Mouse (Mus musculus): ENCODE measurements around the gene Ipcef1. TPM values are rescaled to one million over a fixed set of nuclear protein-coding genes. Genes with fewer than 3 reads are reported as not detected.
A peak's percentile ranks its signal among the peaks of the same experiment; 100 is the strongest.

Ipcef1 gene
- 0.27 and 0.28 TPM in 2 replicates for polyA plus RNA-seq (2014; fragmentation: Nextera tagmentation; extraction: Ambion mirVana)

DNA sequence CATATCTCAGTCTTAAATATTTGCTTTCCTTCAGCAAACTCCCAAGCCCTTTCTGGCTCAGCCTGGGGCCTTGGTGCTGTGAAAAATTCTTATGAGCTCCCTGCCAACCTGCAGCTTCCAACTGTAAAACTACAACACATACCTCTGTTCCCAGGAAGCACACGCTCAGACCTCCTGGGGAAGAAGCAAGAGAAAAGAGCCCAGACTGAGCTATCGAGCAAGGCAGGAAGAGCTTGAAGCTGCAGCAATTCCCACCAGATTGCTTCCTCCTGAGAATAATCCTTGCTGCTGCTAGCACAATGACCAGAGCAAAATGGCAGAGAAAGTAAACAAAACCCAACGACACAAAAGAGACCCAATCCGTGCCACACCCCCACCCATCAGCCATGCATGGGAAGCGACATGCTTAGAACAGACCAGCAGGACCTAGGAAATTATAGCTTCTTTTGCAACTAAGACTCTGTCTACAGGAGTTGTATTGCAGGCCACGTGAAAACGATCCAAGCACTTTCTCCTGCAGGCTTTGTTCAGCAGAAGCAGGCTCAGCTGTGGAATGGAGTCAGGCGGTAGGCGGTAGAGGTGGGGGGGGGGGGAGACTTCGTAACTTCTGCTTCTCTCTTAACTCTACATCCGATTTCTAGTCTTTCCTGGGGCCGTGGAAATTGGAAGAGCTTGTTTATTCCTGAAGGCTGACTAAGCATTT, at the start of gene Ipcef1:
Gene Ipcef1, minus strand, starts transcription at position 164 of the 703 bp plus-strand sequence.
- 51% methylated on average over 12 of the region's 12 CpGs for WGBS
- no peak within 1 kb of the TSS for H3K4me2 ChIP-seq (ENCODE audit: low read depth, severe bottlenecking)
- H3K4me1 ChIP-seq (ENCODE audit: control insufficient read depth, insufficient read depth, low read length): no peaks in the 10 kb centered on the region
- no peaks in the 10 kb centered on the region for H3K36me3 ChIP-seq (ENCODE audit: control insufficient read depth, insufficient read depth, low read length)
- H3K9ac ChIP-seq (ENCODE audit: low read length): no peak within 1 kb of the TSS
- ATAC-seq (ENCODE audit: insufficient number of reproducible peaks, low FRiP score, low TSS enrichment, low read depth) (no peak), DNase-seq (ENCODE audit: low spot score) (peak; percentile 28)
- H3K27ac ChIP-seq (replicated peaks; ENCODE audit: low read depth, low read length): no peak within 1 kb of the TSS
- H3K9me3 ChIP-seq (ENCODE audit: control insufficient read depth, low read length): no peaks in the 10 kb centered on the region
- no peaks in the 10 kb centered on the region for H3K27me3 ChIP-seq (ENCODE audit: control insufficient read depth, insufficient read depth, low read length)
- H3K4me3 ChIP-seq (ENCODE audit: low read depth, low read length): no peak within 1 kb of the TSS

DNA sequence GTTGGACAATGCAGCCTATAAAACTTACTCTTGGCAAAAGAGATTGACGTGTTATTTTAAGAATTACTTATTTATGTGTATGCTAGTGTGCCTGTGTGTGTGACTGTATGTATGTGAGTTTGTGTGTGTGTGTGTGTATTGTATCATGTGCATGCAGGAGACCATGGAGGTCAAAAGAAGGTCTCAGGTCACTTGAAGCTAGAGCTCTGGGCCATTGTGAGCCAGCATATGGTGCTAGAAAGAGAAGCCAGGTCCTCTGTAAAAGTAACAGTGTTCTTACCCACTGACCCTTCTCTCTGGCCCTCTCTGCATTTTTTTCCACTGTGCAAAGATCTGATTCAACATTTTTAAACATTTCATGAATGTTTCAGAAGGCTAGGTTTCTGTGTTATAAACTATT, 25.7 kb upstream of the Ipcef1 start:
- no peak overlapping the region for H3K9ac ChIP-seq (ENCODE audit: low read length)
- H3K4me3 ChIP-seq (ENCODE audit: low read depth, low read length): no peak overlapping the region
- no peak for DNase-seq (ENCODE audit: low spot score)
- 93% methylated on average over 1 of the region's 1 CpGs for WGBS
- H3K4me2 ChIP-seq (ENCODE audit: low read depth, severe bottlenecking): no peak overlapping the region
- H3K4me1 ChIP-seq (ENCODE audit: control insufficient read depth, insufficient read depth, low read length): 0 out of 2 replicates have a peak, but pooled peaks cover 2% of the 10 kb centered on the region
- H3K27me3 ChIP-seq (ENCODE audit: control insufficient read depth, insufficient read depth, low read length): no peaks in the 10 kb centered on the region
- H3K27ac ChIP-seq (replicated peaks; ENCODE audit: low read depth, low read length): no peak overlapping the region
- ATAC-seq (ENCODE audit: insufficient number of reproducible peaks, low FRiP score, low TSS enrichment, low read depth): no peak
- no peaks in the 10 kb centered on the region for H3K9me3 ChIP-seq (ENCODE audit: control insufficient read depth, low read length)
- no peaks in the 10 kb centered on the region for H3K36me3 ChIP-seq (ENCODE audit: control insufficient read depth, insufficient read depth, low read length)

DNA sequence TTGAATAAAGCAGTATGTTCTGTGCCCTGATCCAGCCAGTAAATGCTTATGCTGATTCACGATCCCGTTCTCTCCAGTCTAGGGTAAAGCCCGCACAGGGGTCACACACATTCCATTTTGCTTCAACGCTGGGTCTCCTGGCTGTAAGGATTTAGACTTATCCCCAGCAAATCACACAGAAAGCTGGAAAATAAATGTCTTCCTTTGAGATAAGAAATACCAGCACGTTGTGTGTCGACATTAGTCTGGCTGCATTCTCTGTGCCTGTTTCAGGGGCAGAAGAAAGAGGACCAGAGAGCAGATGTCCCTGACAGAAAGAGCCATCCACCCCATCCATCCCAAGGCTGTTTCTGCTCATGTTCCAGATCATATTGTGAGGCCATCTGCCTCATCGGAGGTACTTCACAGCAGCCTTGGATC, 25.1 kb upstream of the Ipcef1 start:
- no peak overlapping the region for H3K4me2 ChIP-seq (ENCODE audit: low read depth, severe bottlenecking)
- no peaks in the 10 kb centered on the region for H3K9me3 ChIP-seq (ENCODE audit: control insufficient read depth, low read length)
- H3K27ac ChIP-seq (replicated peaks; ENCODE audit: low read depth, low read length): no peak overlapping the region
- H3K9ac ChIP-seq (ENCODE audit: low read length): no peak overlapping the region
- H3K4me3 ChIP-seq (ENCODE audit: low read depth, low read length): no peak overlapping the region
- 0 out of 2 replicates have a peak, but pooled peaks cover 2% of the 10 kb centered on the region for H3K4me1 ChIP-seq (ENCODE audit: control insufficient read depth, insufficient read depth, low read length)
- ATAC-seq (ENCODE audit: insufficient number of reproducible peaks, low FRiP score, low TSS enrichment, low read depth): no peak
- H3K36me3 ChIP-seq (ENCODE audit: control insufficient read depth, insufficient read depth, low read length): no peaks in the 10 kb centered on the region
- WGBS: 74% methylated on average over 7 of the region's 7 CpGs
- no peaks in the 10 kb centered on the region for H3K27me3 ChIP-seq (ENCODE audit: control insufficient read depth, insufficient read depth, low read length)
- no peak for DNase-seq (ENCODE audit: low spot score)

DNA sequence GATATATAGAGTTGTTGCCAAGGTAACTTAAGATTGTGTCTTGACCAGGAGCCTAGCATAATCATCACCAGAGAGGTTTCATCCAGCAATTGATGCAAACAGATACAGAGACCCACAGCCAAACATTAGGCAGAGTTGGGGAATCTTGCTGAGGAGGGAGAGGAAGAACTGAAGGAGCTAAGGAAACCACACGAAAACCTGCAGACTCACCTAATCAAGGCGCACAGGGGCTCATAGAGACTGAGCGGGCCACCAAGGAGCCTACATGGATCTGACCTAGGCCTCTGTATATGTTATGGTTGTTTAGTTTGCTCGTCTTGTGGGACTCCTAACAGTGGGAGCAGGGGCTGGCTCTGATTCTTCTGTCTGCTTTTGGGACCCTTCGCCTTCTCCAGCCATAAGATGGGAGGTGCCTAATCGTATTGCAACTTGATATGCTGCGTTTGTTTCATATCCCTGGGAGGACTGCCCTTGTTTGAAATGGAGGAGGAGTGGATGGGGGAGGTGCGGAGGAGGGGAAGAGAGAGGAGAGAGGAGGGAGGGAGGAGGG, 24.5 kb upstream of the Ipcef1 start:
- Histone ChIP-seq H3K4me3 (ENCODE audit: low read depth, low read length) (no peak overlapping the region), H3K9ac (ENCODE audit: low read length) (0 out of 2 replicates have a peak overlapping the region, but pooled peaks have one; percentile 17), H3K4me2 (ENCODE audit: low read depth, severe bottlenecking) (peak overlapping the region; percentile 2; the same call in 1 of the 2 replicates), H3K27me3 (ENCODE audit: control insufficient read depth, insufficient read depth, low read length) (no peaks in the 10 kb centered on the region), H3K4me1 (ENCODE audit: control insufficient read depth, insufficient read depth, low read length) (0 out of 2 replicates have a peak, but pooled peaks cover 2% of the 10 kb centered on the region), H3K36me3 (ENCODE audit: control insufficient read depth, insufficient read depth, low read length) (no peaks in the 10 kb centered on the region), H3K9me3 (ENCODE audit: control insufficient read depth, low read length) (no peaks in the 10 kb centered on the region), H3K27ac (replicated peaks; ENCODE audit: low read depth, low read length) (no peak overlapping the region; the same call in 1 of the 2 replicates)
- DNase-seq (ENCODE audit: low spot score) (peak; percentile 43), ATAC-seq (ENCODE audit: insufficient number of reproducible peaks, low FRiP score, low TSS enrichment, low read depth) (peak; percentile 49; the same call in 1 of the 2 replicates)
- WGBS: 50% methylated on average over 7 of the region's 8 CpGs

DNA sequence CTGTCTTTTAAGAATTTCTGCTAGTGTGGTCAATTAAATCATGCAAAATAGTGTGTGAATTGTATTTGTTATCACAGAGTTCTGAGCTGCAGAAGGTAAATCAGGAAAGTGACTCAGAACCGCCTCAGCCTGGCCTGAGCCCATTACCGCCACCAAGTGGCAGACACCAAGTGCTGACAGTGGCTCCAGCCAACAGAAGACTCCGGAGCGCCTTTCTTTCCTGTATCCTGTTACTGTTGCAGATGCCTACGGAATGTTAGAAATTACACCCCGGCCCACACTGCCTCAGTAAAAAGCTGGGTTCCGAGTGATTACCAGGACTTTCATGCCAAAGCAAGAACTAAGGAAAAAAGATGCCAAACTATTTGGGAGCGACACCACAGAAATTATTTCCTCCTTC, 23.9 kb upstream of the Ipcef1 start:
- ATAC-seq (ENCODE audit: insufficient number of reproducible peaks, low FRiP score, low TSS enrichment, low read depth): peak; percentile 65; the same call in 1 of the 2 replicates
- Histone ChIP-seq H3K4me1 (ENCODE audit: control insufficient read depth, insufficient read depth, low read length) (0 out of 2 replicates have a peak, but pooled peaks cover 2% of the 10 kb centered on the region), H3K27ac (replicated peaks; ENCODE audit: low read depth, low read length) (no peak overlapping the region), H3K27me3 (ENCODE audit: control insufficient read depth, insufficient read depth, low read length) (no peaks in the 10 kb centered on the region), H3K4me2 (ENCODE audit: low read depth, severe bottlenecking) (peak overlapping the region; percentile 2; the same call in 1 of the 2 replicates), H3K4me3 (ENCODE audit: low read depth, low read length) (no peak overlapping the region), H3K9me3 (ENCODE audit: control insufficient read depth, low read length) (no peaks in the 10 kb centered on the region), H3K36me3 (ENCODE audit: control insufficient read depth, insufficient read depth, low read length) (no peaks in the 10 kb centered on the region), H3K9ac (ENCODE audit: low read length) (no peak overlapping the region)
- DNase-seq (ENCODE audit: low spot score): peak; percentile 79
- 9% methylated on average over 8 of the region's 8 CpGs for WGBS

DNA sequence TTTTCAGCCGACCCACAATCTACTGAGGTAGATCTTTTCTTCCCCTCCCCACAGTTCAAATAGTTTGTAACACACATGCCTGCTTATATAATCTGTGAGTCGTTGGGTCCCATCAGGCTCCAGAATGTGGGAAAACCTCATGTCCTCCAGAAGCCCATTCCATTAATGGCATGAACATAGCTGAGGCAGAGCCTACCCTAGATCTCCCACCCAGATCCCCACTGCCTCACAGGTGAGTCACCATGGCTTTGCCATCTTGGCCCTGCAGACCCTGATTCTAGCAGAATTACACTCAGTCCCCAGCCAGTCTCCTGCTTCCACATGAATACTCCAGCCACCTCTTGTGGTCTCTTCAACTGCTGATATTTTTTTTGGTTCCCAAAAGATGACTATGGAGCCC, 23.4 kb upstream of the Ipcef1 start:
- no peak for DNase-seq (ENCODE audit: low spot score)
- Histone ChIP-seq H3K4me3 (ENCODE audit: low read depth, low read length) (no peak overlapping the region), H3K4me1 (ENCODE audit: control insufficient read depth, insufficient read depth, low read length) (0 out of 2 replicates have a peak, but pooled peaks cover 2% of the 10 kb centered on the region), H3K36me3 (ENCODE audit: control insufficient read depth, insufficient read depth, low read length) (no peaks in the 10 kb centered on the region), H3K9ac (ENCODE audit: low read length) (no peak overlapping the region), H3K9me3 (ENCODE audit: control insufficient read depth, low read length) (no peaks in the 10 kb centered on the region), H3K4me2 (ENCODE audit: low read depth, severe bottlenecking) (no peak overlapping the region), H3K27me3 (ENCODE audit: control insufficient read depth, insufficient read depth, low read length) (no peaks in the 10 kb centered on the region), H3K27ac (replicated peaks; ENCODE audit: low read depth, low read length) (no peak overlapping the region)
- ATAC-seq (ENCODE audit: insufficient number of reproducible peaks, low FRiP score, low TSS enrichment, low read depth): no peak
- 93% methylated on average over 2 of the region's 2 CpGs for WGBS

DNA sequence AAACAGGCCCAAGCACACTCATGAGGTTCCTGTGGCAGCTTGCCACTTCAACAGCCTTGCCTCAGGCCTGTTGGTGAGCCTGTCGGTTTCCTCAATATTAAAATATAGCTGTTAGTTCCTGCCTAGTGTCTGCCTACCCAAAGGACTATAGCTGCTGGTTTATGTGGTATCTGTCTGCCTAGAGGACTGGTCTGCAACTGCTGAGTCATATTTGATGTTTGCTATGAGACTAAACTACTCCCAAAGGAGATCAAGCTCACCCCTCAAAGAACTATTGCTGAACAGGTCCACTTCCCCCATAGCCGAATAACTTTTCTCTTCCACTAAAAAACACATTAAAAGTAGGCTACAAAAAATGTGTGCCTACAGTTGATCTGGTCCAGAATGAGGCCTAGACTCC, 22.0 kb upstream of the Ipcef1 start:
- Histone ChIP-seq H3K4me2 (ENCODE audit: low read depth, severe bottlenecking) (no peak overlapping the region), H3K4me1 (ENCODE audit: control insufficient read depth, insufficient read depth, low read length) (0 out of 2 replicates have a peak, but pooled peaks cover 2% of the 10 kb centered on the region), H3K36me3 (ENCODE audit: control insufficient read depth, insufficient read depth, low read length) (no peaks in the 10 kb centered on the region), H3K9ac (ENCODE audit: low read length) (no peak overlapping the region), H3K27me3 (ENCODE audit: control insufficient read depth, insufficient read depth, low read length) (no peaks in the 10 kb centered on the region), H3K4me3 (ENCODE audit: low read depth, low read length) (no peak overlapping the region), H3K27ac (replicated peaks; ENCODE audit: low read depth, low read length) (no peak overlapping the region), H3K9me3 (ENCODE audit: control insufficient read depth, low read length) (no peaks in the 10 kb centered on the region)
- DNase-seq (ENCODE audit: low spot score): no peak
- WGBS: 92% methylated on average over 2 of the region's 2 CpGs
- ATAC-seq (ENCODE audit: insufficient number of reproducible peaks, low FRiP score, low TSS enrichment, low read depth): no peak

DNA sequence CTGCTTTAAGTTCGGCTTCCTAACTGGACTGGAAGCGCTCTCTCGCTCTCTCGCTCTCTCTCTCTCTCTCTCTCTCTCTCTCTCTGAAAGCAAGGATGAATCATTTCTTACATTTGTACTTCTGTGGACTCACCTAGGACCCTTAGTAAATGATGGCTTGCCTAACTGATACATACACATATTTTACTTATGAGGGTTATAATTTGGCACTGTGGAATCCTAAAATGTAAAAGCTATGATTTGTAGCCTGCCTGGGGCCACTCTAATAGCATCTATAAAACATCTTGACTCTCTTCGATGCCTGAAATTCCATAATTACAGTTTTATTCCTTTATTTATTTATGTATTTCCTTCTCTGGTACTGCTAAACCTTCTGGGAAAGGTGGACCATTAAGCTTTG, 18.6 kb upstream of the Ipcef1 start:
- no peaks in the 10 kb centered on the region for H3K4me1 ChIP-seq (ENCODE audit: control insufficient read depth, insufficient read depth, low read length)
- no peak overlapping the region for H3K9ac ChIP-seq (ENCODE audit: low read length)
- no peak for DNase-seq (ENCODE audit: low spot score)
- no peak for ATAC-seq (ENCODE audit: insufficient number of reproducible peaks, low FRiP score, low TSS enrichment, low read depth)
- H3K27ac ChIP-seq (replicated peaks; ENCODE audit: low read depth, low read length): no peak overlapping the region
- H3K4me3 ChIP-seq (ENCODE audit: low read depth, low read length): no peak overlapping the region
- 84% methylated on average over 5 of the region's 5 CpGs for WGBS
- no peaks in the 10 kb centered on the region for H3K36me3 ChIP-seq (ENCODE audit: control insufficient read depth, insufficient read depth, low read length)
- H3K27me3 ChIP-seq (ENCODE audit: control insufficient read depth, insufficient read depth, low read length): no peaks in the 10 kb centered on the region
- no peaks in the 10 kb centered on the region for H3K9me3 ChIP-seq (ENCODE audit: control insufficient read depth, low read length)
- no peak overlapping the region for H3K4me2 ChIP-seq (ENCODE audit: low read depth, severe bottlenecking)
